Mouse (Mus musculus) G1E (cell line): Measurements from ENCODE around the gene Dqx1.

Experiments used
- CTCF ChIP-seq: IDR thresholded peaks from 2 replicates; pipeline ENCODE4 v1.5.1; 2012; ENCODE audit warnings: low read depth, low read length, inconsistent platforms, mixed read lengths
- GATA1 ChIP-seq: IDR thresholded peaks from 2 replicates; pipeline ENCODE4 v1.6.1; 2012; ENCODE audit warnings: borderline replicate concordance, low read length, inconsistent platforms, mixed read lengths
- POLR2AphosphoS5 ChIP-seq: IDR thresholded peaks from 2 replicates; pipeline ENCODE4 v1.6.1; 2012; ENCODE audit warnings: low read depth, low read length, inconsistent platforms; ENCODE audit not compliant: insufficient replicate concordance

GRCm38 (mm10) chr6:83013444-83013843 is 44.2 kb upstream of the Dqx1 start:
- no peak for TF ChIP-seq GATA1
- TF ChIP-seq POLR2AphosphoS5, result no peak
- no peak for TF ChIP-seq CTCF
